Mouse (Mus musculus) adrenal gland, postnatal 4 days (tissue): ENCODE data around the gene Ppil3. TPM values are rescaled to one million over a fixed set of nuclear protein-coding genes. Genes with fewer than 3 reads are reported as not detected.

Experiments used
- DNase-seq, 2 experiments: peaks; one replicate each; pipeline ENCODE4 v3.0.0; 2021 to 2022; ENCODE audit warnings: low spot score in 2 of 2, mixed read lengths in 2 of 2
- total RNA-seq, 2 experiments: library from RNA; stranded (reverse); gene quantifications; 2 replicates each; pipeline ENCODE4 v1.2.3; 2021

Gene Ppil3
- total RNA-seq, 2 experiments from 2014 or later, result 35.1 to 37.5 TPM

DNA sequence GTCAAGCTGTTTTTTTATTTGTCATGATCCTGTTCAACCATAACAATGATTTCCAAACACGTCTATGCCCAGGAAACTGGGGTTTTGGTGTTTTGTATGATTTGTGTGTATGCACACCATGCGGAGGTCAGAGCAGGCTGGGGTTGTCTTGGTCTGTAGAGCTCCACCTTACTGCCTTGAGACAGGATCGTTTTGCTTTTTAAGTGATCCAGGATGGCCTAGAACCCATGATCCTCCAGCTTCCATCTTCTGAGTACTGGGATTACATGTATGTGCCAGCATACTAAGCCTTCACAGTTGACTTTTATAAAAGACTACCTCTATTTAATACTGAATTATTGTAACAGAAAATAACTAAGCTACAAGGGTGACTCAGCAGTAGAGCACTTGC, 35.1 kb downstream of the Ppil3 start:
- no peak for DNase-seq

GRCm38 (mm10) chr1:58409553-58410197, 35.6 kb downstream of the Ppil3 start:
- no peak for DNase-seq

GRCm38 (mm10) chr1:58408141-58408540, 37.1 kb downstream of the Ppil3 start:
- DNase-seq, result no peak

DNA sequence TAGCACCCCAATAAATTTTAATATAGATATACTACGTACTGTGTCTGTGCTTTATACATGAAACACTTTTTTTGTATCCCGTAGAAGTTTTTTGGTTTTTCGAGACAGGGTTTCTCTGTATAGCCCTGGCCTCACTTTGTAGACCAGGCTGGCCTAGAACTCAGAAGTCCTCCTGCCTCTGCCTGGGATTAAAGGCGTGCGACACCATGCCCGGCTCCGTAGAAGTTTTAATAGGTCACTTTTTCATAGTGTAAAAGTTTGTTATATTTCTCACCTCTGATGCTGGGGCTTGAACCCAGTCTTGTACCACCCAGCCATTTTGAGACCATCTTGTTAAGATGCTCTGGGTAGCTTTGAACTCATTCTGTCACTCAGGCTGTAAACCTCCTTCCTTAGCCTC, 38.0 kb downstream of the Ppil3 start:
- DNase-seq, result no peak

- DNase-seq, result no peak
Observed at GRCm38 (mm10) chr1:58403745-58404144, 41.5 kb downstream of the Ppil3 start.

DNA sequence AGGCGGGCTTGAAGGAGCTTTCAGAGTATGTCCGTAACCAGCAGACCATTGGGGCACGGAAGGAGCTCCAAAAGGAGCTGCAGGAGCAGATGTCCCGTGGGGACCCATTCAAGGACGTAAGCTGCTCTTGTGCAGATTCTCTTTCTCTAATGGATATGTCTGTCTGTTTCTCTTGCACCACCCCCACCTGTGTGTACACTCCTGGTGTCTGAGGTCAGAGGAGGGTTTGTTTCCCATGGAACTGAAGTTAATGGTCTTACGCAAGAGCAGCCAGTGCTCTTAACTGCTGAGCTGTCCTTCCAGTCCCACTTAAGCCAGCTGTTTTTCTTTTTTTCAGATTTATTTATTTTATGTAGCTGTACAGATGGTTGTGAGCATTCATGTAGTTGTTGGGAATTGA, 43.9 kb downstream of the Ppil3 start:
- DNase-seq, result no peak

DNA sequence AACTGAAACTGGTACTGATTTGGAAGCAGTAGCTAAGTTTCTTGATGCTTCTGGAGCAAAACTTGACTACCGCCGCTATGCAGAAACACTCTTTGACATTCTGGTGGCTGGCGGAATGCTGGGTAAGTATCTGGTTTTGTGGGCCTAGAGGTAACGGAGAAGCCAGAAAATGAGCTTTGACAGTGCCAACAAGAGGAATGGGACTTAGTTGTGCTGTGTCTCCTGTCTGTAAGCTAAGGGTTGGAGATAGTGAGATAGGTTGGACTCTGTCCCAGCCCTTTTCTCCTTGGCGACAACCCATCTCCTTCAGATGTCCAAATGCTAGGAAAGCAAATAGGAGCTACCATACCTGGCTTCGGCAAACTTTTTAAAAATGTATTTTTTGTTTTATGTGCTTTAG, 47.6 kb downstream of the Ppil3 start:
- DNase-seq, result no peak

DNA sequence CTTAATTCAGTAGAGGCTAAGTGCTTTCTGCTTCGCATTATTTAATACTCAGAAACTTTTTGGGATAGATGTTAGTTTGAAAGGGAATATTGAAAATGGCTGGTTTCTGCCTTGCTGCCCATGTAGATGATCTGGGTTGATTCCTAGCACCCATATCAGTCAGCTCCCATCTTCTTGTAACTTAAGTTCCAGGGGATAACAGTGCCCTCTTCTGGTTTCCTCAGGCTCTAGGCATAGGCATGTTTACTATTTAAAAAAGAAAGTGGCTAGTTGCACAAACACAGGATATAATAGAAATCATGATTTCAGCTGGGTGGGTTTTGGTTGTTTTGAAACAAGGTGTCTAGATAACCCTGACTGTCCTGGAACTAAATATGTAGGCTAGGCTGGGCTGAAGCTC, 49.1 kb downstream of the Ppil3 start:
- no peak for DNase-seq

DNA sequence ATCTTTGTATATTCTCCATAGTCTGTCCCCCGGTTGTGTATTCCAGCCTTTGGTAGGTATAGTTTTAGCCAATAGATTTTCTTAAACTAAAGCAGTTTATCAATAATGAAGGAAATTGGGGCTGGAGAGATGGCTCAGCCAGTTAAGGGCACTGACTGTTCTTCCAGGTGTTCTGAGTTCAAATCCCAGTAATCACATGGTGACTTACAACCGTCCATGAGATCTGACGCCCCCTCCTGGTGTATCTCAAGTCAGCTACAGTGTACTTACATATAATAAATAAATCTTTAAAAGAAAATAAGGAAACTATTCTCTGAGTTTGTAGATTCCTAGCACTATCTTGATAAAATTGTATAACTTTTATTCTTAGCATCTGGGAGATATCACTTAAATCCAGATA, 49.9 kb downstream of the Ppil3 start:
- DNase-seq, result no peak

GRCm38 (mm10) chr1:58393284-58394195, 51.7 kb downstream of the Ppil3 start:
- DNase-seq, result peak; percentile 27 to 35

DNA sequence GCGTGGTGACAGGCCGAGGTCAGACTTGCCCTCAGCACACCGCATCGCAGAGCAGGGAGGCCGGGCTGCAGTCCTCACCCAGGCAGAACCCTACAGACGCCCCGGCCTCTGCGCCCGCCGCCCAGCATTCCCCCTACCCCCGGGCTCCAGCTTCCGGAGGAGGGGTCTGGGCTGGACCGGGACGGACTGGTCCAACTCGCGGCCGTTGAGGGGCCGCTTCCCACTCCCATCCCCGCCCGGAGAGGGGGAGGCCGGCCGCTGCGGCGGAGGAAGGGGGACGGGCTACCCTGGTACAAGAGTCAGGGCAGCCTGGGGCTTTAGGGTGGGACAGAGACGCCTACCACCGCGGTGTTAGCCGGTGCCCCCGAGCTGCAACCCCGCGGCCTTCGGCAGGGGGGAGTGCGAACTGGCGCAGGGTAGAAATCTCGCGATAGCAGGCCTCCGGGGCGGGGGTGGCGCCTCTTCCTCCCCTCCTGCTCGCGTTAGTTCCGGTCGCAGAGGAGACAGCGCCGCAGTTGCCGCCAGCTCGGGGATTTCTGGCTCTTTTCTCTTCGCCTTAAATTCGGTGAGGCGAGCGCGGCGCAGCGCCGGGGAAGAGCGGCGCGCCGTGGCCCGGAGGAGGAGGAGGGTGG, 52.5 kb downstream of the Ppil3 start, which contains the start of gene Bzw1:
TSS of gene Bzw1 (plus strand) at position 247 of the 632 bp plus-strand sequence.
- peak; percentile 82 to 87 for DNase-seq

DNA sequence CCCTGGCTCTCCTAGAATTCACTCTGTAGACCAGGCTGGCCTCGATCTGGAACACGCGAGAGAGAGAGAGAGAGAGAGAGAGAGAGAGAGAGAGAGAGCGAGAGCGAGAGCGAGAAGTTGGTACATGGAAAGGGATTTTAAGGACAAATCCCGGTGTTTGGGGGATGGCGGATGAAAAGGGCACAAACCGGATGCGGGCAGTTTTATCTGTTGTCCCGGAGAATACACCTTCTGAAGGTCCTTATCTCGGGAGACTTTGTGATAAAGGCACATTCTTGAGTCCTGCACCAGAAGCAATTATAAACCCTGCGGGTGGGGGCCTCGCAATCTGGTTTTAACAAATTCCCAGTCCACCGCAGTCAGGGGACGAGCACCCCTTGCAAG, 53.0 kb downstream of the Ppil3 start:
- no peak for DNase-seq

DNA sequence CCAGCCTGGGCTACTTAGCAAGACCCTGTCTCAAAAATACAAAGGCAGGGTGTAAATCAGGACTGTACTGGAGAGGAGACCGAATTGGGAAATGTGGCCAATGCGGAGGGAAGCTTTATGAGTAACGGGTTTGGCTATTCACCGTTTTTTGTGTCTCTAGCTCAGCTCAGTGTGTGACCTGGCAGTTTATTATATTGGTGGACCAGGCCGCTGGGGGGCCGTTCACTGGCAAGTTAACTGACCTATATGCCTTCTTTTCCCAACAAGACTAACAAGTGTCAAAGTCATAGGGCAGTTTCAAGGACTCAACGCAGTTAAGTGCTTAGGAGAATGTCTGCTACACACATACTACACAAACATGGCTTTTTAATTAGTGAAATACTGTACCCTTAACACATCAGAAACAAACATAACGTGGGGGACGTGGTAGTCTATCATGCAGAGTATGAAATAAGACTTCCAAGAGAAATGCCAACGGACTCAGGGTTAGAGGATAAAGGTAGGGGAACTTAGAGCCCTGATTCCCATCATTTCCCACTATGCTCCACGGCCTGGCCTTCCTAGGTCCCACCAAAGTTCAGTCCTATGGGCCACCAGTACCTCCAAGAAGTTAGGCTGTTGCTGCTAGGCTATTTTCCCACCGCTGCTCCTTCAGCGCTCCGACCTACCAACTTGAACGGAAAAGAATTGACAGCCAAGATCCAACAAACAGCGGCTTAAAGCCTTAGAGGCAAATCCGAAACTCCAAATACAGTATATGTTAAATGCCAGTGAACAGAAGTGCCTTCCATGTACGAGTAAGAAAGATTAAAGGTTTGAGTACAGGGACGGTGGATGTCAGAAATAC, 53.6 kb downstream of the Ppil3 start:
- DNase-seq, result no peak

- no peak for DNase-seq
Observed at GRCm38 (mm10) chr1:58382586-58383281, 62.6 kb downstream of the Ppil3 start.

Other genes starting within 250 kb of the Ppil3 start
- gene Aox4, start 235.1 kb downstream of the Ppil3 start, total RNA-seq, result under 1 TPM; 0.06 to 0.25 TPM
- under 1 TPM; 0.11 TPM for gene Aox2, start 167.2 kb downstream of the Ppil3 start, total RNA-seq
- 100 to 1,000 TPM; 180 to 189 TPM for gene Bzw1, start 52.6 kb downstream of the Ppil3 start, total RNA-seq
- 100 to 1,000 TPM; 195 to 199 TPM for gene Clk1, start 21.4 kb downstream of the Ppil3 start, total RNA-seq
- 10 to 100 TPM; 19.0 to 21.2 TPM for gene Nif3l1, start 335 bp downstream of the Ppil3 start, total RNA-seq
- gene Orc2, start 59.6 kb upstream of the Ppil3 start, total RNA-seq, result 10 to 100 TPM; 27.4 to 29.4 TPM
- gene Fam126b, start 140.8 kb upstream of the Ppil3 start, total RNA-seq, result 10 to 100 TPM; 24.3 to 27.7 TPM
- 100 to 1,000 TPM; 101 to 118 TPM for gene Ndufb3, start 140.9 kb upstream of the Ppil3 start, total RNA-seq